Mouse (Mus musculus) layer of hippocampus, postnatal 36 days (tissue): ENCODE measurements at regions not wholly inside any gene's neighbourhood (a gene's known extent, or its start where the extent isn't known, plus 50 kb on each side); places are given as distances from the start of the nearest gene placed in this dataset.

ENCODE experiments used
- DNase-seq, 2 experiments: peaks; one replicate each; pipeline ENCODE4 v3.0.0; 2022

DNA sequence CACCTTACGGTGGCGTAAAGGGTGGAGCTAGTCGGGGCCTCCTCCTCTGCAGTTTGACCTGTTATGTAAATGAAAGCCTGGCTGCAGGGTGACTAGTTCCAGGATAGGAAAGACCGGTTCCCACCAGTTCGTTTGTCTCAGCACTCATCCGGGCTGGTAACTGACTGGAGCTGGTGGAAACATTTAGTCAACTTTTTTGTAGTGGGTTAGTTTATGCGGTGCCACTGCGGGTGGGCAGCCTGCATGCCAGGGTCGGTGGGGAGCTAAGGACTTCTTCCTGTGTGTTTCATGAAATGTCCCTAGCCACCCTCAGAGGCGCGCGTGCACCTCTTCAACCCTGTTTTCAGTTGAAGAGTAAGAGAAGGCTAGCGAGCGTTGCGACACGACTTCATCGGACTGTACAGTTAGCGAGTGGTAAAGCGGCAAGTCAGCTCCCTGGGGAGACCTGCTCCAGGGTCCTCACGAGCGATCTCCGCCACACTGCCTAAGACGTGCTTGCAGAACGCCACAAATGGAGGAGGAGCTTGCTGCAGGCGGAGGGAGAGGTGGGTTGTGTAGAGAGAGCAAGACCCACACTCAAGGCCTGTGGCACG lies 76.5 kb upstream of the Gadd45a start:
- DNase-seq = no peak

DNA sequence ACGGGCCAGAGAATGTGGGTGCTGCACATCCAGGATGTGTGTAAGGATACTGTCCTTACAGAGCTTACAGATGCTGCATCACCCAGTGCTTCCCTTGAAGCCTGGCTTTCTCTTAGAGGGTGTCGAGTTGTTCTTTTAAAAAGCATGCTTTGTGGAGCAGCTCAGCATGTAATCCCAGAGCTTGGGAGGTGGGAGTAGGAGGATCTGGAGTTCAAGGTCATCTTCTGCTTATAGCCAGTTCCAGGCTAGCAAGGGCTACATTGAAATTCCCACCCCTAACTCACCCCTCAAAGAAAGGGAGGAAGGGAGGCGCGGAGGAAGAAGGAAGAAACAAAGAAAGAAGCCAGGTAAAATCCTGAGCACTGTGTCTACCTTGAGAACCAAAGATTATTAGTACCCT lies 76.0 kb upstream of the Gadd45a start:
- DNase-seq = no peak

DNA sequence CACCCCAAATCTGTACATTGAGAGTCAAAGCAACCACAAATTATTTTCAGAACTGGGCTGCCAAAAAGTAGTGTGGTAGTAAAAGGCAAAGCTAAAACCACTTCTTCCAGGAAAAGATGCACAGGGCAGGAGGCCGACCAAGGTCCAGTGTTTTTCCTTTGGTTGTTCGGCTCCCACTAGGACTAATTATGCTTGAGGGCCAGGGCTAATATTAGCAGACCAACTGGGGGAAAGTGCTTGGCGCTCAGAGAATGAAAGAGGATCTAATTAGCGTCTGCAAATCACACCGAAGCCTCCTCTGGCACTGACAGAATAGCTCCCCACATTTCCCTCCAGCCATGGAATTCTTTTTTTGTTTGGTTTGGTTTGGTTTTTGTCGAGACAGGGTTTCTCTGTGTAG lies 75.1 kb upstream of the Gadd45a start:
- no peak for DNase-seq

DNA sequence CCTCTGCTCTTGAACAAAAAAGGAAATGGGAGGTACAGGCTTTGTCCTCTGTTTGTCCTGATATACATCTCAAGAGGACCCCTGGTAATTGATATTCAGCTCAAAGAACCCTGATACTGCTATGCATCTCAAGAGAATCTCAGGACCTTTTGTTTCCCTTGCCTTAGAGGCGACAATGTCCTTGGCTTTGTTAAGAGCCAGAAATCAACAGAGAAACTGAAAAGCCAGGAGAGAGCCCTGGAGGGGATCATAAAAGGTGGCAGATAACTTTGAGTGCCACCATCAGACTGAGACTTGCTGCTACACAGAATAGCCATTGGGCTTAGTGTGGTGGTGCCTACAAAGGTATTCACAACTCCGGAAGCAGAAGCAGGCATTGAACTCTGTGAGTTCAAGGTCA lies 74.3 kb upstream of the Gadd45a start:
- no peak for DNase-seq

DNA sequence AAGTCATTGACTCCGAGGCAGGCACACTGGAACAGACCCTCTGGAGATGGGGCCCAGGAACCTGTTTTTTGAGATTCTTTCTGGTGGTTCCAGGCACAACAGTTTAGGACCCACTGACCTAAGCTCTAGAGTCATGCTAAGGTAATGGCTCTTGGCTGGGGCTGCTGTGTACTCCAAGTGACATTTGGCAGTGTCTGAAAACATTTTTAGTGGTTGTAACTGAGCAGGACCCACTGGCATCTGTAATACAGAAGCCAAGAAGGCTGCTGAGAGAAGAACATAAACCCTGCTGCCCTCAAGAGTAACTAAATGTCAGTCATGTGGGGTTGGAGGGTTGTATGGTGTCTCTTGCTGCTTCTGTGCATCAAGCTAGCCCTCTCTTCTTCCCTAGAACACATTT lies 73.1 kb upstream of the Gadd45a start:
- DNase-seq = no peak

DNA sequence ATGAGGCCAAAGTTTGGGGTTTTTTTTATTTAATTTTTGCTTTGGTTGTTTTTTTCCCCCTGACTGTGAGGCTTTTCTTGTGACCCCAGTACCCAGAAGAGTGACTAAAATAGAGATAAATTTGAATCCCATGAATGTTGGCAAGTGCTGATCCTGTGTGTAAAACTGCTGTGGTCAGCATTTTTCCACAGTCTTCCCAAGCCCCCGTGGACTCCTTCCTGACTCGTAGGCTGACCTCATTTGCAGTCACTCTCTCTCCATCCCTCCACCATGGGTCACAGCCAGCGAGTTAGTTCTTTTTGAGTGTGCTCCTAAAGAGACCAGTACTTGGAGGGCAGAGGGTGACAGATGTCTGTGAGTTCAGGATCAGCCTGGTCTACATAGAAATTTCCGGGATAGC lies 72.5 kb upstream of the Gadd45a start:
- DNase-seq = no peak

DNA sequence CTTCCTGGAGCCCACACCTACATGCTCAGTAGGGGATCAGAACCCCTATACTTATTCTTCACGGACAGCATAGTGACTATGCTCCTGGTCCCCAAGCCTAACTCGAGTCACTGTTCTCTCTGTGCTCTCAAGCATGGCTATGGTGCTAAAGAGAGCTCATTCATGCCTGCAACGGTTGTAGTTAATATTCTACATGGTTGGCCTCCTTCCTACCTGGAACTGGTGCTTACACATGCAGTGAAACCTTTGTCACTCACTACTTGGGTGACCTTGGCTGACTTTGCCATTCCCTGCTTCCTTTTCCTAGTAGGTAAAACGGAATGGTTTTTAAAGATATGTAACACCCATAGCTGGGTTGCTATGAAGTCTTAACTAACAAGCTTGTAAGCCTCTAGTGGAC lies 70.3 kb upstream of the Gadd45a start:
- no peak for DNase-seq

DNA sequence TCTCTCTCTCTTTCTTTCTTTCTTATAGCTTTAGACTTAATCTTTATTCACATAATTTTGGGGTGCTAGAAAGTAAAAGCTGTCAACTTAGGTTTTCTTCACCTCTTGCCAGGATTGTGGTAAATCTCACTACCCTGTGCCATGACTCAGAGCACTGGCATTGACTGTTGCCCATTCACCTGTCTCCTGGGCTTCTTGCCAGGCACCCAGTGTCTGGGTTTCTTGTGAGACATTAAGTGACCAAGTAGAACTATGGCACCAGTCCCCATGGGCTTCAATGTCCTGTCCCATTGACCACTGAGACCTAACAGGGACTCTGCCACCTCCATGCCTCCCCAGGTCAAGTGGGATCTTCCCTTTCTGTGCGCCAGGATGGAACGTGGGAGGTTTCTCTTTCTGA lies 69.2 kb upstream of the Gadd45a start:
- DNase-seq = no peak

DNA sequence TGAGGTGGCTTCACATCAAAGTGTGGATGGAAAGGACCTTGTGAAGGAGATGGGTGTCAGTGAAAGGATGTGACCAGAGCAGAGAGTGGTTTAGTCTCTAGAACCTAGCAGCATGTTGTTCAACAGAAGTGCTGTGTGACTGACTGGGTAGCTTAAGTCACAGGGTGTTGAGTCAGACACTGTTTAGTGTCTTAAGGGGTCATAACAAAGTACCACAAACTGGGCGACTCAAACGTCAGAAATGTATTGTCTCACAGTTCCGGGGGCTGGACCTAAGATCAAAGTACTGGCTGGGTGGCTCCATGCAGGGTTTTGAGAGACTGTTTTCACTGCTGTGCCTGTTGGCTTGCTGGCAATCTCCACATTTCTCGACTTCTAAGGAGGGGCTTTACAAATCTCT lies 68.1 kb upstream of the Gadd45a start:
- no peak for DNase-seq

DNA sequence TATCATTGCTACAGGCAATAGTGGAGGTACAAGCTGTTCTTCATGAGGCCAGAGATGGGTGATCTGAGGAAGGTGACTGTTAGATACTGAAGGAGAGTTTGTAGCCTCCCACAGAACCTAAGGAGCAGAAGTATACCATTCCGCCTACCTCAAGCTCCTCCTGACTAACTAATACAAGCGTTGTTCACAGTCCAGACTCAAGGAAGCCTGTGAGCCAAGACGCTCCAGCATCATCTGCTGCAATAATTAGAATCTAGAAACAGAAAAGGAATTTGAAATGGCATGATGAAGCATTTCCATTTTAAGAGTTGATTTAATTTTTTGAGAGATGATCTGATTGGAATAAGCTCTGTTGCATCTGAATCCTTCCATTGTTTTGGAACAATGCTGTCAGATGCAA lies 66.9 kb upstream of the Gadd45a start:
- no peak for DNase-seq

DNA sequence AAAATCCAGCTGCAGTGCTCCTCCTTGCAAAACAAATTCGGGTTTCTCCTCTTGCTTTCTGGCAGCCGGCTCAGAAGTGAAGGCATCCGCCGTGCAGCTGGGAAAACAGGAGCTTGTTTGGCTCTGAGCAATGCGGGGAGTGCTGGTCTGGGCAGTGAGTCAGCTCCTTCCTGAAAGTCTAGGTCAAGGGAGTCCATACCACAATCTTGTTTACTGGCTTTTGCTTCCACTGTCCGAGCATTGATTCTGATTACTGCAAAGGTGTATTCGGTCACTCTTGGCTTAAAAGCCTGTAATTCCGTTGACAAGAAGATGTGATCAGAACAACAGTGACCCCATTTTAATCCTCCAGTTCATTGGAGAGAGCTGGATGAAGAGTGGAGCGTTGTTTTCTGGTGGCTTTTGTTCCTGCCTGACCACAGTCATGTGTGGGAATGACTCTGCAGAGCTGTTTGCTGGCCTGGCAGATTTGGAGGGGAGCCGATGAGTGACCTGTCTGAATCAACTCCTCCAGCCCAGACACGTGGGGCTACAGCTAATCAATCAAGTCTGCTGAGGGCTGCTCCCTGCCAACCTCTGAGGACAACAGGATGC lies 65.4 kb upstream of the Gadd45a start:
- DNase-seq = peak; percentile 22 to 38

DNA sequence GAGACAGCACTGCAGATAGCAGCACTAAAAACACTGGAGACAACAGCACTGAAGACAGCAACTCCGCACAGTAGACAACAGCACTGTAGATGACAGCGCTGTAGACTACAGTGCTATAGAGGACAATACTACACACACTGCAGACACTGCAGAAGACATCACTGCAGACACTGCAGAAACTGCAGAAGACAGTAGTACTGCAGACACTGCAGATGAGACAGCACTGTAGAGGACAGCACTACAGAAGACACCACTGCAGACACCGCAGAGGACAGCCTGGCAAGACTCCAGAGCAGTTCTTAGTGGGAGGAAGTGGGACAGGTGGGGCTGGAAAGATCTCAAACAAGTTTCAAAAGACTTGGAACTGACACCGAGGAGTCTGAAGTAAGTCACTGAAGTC lies 64.8 kb upstream of the Gadd45a start:
- no peak for DNase-seq

DNA sequence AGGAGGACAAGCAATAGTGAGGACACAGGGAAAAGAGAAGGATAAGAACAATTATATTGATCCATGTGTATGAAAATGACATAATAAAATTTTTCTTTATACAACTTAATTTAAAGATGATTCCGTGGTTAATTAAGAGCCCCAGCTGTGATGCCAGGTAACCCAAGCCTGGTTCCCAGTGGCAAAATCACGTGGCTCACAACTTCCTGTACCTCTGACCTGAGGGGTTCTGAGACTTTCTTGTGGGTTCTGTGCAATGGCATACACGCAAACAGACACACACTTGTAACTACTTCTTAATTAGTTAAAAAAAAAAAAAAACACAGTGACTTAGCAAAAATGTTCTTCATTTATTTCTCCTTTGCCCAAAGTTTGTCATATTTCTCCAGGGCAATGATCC lies 57.2 kb upstream of the Gadd45a start:
- no peak for DNase-seq

DNA sequence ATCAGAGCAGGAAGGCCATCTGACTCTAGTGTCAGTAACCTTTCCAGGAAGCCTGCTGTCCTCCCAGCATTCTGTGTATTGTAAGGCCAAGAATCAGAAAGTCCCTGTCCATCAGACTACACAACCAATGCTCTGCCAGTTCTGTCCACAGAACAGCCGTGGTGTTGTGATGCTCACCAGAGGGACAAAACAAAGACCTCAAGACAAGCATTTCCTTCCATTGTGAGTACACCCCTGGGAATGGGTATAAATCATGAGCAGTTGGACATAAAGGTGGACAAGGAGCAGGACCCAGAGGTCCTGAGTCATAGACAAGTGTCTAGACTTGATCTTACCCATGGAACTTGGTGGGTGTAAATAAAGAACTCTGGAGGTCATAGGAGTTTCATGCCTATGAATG lies 55.9 kb upstream of the Gadd45a start:
- no peak for DNase-seq

DNA sequence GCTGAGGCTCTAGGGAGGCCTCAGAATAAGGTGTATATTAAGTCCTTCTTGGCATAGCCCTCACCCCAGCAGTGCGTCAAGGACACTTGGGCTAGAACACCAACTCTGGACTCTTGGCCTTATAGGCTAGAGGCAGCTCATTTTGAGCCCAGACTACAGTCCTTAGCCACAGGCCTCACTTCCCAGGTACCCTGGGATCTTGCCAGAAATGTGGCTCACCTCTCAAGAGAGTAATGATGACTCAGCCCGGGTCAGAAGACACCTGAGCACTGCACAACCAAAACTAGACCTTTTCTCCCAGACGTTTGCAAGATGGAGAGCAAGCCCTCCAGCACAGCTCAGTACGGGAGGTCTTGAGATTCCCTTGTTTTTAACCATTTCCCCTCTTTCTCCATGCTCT lies 52.9 kb upstream of the Gadd45a start:
- no peak for DNase-seq

DNA sequence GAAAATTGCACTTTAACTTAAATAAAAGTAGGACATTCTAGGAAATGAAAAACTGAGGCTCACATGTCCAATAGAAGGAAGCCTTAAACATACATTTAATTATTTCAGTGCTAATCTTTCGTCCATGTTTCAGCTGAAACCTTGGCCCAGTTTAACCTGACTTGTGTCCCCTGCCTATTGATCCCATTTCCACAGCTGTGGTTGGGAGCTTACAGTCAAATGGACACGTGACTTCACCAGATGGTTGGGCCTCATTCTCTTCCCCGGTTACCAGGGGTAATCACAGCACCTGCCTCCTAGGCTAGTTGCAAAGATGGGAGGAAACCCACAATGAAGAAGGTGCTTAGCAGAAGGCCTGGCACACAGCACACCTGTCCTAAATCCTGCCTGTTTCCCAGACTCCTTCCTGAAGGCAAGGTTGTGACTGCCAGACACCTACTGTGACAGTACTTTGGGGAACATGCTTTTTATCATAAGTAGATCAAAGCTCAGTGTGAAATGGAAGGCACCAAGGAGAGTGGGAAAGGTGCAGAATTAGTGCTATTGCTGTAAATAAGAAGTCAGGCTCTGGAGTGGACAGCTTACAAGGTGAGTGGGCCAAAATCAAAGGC lies 52.4 kb upstream of the Gadd45a start:
- no peak for DNase-seq

DNA sequence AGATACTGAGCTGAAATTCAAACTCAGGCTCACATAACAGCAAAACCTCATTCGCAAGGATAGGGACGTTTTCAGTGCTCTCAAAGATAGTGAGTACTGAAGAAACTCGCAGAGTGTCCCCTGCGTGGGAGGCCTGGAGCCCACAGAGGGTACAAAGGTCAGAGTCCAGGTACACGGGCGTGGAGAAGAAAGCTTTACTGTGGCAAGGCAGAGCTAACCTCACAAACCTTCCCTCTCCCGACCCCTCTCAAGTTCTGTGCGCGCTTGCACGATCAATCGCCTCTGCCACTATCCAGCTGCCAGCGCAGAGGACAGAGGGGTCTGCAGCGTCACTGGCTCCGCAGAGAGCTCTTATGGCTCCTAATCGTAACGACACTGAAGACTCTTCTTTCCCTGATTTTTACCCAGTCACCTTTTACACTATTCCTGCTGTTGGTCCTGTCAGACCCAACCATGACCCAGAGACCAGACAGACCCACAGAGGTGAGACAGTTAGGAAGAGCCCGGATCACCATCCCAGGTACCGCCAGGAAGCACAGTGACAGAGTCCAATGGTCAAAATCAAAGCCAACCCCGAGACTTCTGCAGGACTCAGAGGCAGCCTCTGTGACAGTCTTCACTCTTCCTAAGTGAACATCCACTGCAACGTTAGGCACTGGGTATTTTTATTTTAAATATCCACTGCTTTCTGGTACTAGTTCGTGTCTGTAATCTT lies 51.6 kb upstream of the Gadd45a start:
- no peak for DNase-seq

DNA sequence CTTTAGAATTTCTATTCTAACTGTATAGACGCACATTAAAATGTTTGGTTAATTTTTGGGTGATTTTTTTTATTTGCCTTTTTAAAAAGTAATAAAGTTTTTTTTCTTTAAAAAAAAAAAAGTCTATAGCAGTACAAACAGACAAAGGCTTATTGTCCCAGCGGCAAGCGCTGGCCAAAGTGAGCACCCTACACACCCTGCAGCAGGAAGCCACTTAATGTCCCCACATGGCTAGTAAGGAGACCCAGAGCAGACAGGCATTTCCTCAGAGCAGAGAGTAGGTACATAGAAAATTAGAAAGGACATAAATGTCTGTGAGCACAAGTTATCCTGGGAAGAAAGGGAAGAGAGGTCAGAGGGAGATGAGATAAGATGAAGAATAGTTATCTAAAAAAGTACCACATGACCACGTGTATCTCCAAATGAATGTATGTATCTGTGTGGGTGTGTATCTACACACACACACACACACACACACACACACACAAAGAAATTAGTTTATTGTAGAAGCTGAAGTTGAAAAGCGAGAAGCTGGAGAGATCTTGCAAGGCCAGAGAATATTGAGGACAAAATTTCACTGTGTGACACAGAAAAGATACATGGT lies 50.7 kb upstream of the Gadd45a start:
- DNase-seq = no peak

DNA sequence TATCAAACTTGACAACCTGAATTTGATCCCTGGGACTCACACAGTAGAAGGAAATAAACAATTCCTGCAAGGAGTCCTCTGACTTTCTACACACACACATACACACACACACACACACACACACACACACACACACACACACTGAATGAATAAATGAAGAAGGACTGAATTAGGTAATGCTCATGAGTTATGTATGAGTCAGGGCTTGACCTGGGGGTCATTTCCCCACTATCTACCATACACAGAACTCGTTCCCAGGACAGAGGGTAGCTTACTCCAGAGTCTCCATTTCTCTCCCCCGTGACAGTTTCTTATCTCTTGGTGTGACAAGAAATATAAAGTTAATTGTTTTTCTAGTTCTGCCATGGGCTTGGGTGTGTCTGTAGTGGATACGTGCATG lies 50.1 kb upstream of the Gadd45a start:
- no peak for DNase-seq
